Mouse (Mus musculus) right cerebral cortex, postnatal 14 days (tissue): Measurements from ENCODE around the gene Ankrd55.

ENCODE experiments used
- DNase-seq: peaks from one replicate; pipeline ENCODE4 v3.0.0; 2022

Gene Ankrd55

DNA sequence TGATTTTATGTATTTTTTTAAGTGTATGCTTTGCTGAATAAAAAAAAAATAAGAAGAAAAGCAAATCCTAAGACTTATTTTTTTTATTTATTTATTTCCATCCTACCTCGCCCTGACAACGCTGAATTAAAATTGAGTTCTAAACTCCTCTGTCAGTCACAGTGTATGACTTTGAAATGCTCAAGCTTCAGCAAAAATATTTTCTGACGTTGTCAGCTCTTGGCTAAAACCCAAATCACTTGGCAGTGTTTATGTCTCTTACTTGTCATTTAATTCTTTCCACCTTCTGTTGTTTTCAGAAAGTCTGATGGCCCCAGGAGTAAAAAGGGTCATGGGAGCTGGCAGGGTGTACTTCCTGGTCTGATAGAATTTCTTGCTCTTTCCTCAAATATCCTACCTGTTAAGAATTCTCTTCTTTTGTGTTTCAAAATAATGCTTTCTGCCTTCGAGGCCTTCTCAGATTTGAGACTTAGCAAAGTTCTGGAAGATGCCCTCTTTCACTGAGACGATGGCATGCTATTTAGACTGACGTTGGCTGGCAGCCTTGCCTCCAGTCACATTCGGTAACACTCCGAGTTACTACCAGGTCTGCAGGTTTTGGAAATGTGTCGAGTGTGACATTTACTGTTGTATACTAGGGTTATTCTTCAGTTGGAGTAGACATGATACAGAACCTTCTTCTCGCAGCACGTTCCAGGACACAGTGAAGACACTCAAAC, 95.8 kb downstream of the Ankrd55 start:
- no peak for DNase-seq

DNA sequence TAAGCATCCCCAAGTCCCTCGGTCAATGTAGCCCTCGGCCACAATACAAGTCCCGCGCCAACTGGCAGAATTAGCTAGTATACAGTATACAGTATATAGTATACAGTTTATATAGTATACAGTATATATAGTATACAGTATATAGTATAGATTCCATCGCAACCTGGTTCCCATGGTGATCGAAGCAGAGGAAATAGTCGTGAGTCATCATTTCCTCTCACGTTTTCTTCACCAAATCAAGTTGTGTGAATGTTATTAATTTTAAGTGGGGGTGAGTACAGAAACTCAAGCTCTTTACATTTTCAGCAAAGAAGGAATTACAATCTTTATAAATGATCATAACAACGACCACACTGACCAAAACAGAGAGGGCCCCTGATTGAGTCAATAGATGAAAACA, 96.8 kb downstream of the Ankrd55 start:
- no peak for DNase-seq

DNA sequence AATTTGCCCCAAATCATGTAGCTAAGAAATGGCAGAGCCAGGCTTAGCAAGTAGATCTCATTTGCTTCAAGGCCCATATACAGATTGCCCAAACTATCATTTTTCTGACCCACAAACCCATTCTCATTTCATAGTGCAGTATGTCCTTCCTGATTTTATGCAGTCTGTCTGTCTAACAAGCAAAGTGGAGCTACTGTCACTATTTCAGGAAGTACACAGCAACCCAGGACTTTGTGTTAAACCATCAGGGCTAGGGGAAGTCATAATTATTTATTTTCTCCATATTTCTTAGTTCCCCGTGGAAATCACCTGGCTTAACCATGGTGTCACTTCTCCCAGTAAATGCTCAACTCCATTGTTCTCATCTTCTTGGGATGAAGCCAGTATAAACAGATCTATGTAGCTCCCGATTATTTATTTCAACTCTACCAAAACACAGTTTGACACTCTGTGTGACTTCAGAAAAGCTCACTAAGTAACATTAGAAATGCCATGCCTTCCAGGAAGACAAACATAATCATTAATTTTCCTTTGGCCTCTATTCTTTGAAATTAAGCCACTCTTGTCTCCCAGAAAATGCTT, 98.3 kb downstream of the Ankrd55 start:
- no peak for DNase-seq

DNA sequence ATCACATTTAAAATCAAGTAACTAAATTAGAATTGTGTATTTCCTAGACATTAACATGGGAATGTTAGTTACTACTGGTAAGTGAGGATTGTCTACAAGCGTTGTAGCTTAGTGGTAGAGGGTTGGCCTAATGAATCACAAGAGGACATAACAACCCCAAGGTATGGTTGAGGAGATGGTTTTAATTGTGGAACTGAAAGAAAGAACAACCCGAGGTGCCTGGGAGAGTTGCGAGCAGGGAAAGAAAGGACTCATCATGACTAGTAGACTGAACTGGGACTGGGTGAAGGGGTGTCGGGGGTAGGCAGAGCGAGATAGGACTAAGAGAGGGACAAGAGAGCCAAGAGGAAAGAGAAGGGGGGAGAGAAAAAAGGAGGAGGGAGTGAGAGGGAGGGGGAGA, 99.0 kb downstream of the Ankrd55 start:
- no peak for DNase-seq

- DNase-seq: no peak
Observed at GRCm38 (mm10) chr13:112388176-112388575, 99.9 kb downstream of the Ankrd55 start.

DNA sequence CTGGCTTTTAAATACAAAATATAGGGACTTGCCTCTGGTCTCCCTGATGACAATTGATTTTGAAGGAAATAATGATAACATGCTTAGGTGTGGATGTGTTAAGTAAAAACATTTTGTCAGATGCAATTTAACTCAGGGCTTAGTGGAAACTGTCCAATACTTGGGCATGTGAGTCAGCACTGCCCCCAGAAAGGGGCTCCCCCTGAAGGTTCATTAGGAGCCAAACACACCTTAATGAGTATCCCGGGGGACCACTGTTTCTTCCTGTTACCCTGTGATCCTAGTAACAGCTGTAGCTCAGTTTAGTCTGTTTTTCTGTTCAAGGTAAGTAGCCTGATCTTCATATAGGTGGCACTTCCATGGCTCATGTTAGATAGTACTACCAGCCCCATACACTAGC, 102.0 kb downstream of the Ankrd55 start:
- DNase-seq: no peak

DNA sequence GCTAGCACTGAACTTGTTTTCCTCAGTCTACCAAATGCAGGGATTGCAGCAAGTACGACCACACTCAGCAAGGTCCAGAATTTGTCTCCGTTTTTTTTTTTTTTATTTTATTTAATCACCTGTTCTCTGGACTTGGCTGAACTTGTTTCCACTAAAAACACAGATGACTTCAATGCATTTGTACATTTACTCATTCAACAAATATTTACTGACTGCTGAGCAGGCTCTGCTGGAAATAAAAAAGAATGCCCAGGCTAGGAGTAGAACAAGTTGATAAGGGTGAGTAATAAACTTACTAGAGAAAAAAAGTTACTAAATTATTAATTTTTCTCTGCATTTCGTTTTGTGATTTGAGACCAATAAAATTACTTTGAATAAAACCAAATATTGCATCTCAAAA, 103.1 kb downstream of the Ankrd55 start:
- DNase-seq: no peak

- no peak for DNase-seq
Observed at GRCm38 (mm10) chr13:112393356-112393755, 105.1 kb downstream of the Ankrd55 start.

DNA sequence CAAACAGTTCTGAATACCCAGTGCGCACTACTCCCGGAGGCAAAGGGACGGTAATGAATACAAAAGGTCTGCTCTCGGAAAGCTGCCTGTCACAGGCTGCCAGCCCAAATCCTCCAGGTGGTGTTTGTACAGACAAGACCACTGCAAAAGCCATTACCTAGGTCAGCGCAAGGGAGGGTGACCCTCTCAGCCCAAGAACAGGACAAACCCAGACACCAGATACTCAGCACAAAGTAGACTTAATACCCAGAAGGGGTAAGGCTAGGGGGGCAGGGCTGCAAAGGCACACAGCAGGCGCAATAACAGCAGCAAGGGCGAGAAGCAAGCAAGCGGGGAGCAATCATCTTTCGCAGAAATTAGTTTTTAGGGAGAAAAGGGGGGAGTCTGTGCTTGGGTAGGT, 106.0 kb downstream of the Ankrd55 start:
- DNase-seq: no peak

DNA sequence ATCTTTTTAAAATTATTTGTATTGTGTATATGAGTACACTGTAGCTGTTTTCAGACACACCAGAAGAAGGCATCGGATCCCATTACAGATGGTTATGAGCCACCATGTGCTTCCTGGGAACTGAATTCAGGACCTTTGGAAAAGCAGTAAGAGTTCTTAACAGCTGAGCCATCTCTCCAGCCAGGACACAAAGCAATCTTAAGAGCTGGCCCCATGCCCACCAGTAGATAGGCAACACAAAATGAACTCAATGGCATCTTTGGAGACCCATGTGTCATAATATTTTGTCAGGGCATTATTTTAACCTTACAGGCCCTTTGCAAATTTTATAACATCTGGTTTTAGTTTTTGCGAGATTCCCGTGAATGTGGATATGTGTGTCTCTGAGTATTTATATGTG, 116.5 kb downstream of the Ankrd55 start:
- DNase-seq: no peak

DNA sequence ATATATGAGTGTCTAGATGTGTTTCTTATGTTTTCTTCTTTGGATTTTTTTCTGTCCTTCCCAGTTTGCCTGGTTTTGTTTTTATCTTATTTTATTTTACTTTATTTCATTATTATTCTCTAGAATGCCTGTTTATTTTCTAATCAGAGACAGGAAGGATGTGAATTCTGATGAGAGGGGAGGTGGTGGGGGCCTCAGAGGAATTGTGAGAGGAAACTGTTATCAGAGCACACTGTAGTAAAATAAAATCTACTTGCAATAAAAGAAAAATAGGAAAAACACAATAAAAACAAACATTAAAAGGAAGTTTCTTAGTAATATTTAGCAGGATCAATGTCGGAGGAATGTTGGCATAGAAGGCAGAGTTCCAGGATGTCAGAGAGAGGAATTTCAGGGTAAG, 116.9 kb downstream of the Ankrd55 start:
- no peak for DNase-seq

DNA sequence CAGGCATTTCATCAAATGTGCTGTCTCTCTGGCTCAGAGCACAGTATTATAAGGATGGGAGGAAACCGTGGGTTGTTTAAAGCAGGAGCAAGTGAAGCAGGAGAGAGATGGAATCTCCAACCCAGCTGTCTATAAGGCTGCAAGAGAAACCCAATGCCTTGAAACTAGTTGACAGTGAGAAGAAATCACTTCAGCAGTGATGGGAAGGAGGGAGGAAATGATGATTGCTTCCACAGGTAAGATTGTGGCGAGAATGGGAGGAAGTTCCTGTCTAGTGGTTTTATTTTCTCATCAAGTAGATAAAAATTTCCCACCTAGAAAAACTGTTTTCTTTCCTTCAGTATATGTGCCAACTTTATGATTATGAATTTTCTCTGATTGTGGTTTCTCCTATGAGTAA, 118.4 kb downstream of the Ankrd55 start:
- DNase-seq: no peak

DNA sequence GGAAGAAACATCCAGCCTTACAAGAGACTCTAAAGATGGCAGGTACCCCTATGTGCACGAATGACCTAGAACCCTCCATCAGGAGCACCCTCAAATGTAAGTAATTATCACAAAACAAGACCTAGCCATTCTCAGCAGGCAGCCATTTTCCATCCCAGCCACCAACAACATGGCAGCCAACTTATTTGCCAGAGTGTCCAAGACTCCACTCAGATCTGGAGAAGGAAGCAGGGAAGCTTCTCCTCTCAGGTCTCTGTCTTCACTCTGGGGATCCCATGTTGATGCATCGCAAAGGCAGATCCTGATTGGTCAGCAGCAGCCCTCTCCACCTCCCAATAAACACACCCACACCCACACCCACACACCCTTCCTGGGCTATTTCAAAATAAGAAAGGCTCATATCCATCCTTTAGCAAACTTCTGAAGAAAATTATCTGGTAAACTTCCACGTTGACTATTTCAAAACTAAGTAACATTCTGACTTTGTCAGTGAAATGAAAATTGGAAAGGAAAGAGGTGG, 119.0 kb downstream of the Ankrd55 start:
- no peak for DNase-seq

GRCm38 (mm10) chr13:112407776-112408490, 119.7 kb downstream of the Ankrd55 start:
- no peak for DNase-seq

DNA sequence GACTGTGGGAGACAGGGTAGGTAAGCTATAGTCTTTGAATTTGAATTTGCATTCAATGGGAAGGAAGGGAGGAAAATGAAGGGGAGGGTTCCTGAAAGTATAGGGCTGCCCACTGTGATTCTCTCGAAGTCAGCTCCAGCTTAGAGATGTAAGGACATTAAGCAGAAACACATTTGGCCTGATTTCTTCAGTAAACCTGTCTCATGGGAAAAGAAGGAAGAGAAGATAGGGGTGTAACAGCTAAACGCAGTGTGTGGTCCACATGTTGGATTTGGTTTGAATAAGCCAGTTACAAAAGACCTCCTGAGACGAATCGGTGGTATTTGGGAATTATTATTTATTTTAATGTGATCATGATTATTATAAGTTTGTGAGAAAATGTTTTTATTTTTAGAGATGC, 120.5 kb downstream of the Ankrd55 start:
- no peak for DNase-seq

- DNase-seq: no peak
Observed at GRCm38 (mm10) chr13:112409331-112409730, 121.1 kb downstream of the Ankrd55 start.

- no peak for DNase-seq
Observed at GRCm38 (mm10) chr13:112409851-112410250, 121.6 kb downstream of the Ankrd55 start.

DNA sequence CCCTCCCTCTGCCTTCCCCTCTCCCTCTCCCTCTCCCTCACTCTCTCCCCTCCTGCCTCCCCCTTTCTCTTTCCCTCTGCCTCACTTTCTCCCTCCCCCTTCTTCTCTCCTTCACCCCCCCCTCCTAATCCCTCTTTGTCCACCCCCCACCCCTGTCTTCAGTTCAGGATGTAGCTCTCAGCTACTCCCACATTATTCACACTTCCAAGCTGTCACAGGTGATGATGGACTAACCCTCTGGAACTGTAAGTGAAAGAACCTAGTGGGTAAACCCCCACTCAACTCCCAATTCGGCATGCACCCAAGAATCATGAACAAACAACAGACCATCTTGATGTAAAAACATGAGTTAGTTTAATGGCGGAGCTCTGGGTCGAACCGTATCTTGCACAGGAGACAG, 122.2 kb downstream of the Ankrd55 start:
- no peak for DNase-seq

DNA sequence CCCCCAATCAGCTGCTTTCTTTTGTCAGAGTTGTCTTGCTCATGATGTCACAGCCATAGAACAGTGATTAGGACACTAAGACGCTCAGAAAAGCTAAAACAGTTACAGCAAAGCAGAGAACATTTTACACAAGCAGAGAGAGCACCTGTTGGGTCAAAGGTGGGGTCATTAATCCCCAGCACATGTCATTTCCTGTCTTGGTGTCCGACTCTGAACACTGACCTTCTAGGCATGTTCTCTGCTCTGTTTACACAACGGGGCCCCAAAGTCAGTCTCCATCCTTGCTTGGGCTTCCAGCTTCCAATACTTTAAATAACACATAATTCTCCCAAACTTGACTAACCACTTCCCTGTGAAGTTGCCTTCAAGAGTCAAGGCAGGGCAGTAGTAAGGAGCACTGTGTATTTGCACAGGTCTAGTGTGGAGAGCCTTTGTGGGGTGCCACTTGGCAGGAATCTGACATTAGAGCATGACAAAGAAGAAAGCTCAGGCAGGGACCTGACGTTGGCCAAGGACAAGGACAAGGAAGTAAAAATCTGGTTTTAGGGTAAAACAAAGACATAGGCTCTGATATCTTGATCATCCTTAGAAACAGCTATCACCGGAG, 123.1 kb downstream of the Ankrd55 start:
- no peak for DNase-seq

DNA sequence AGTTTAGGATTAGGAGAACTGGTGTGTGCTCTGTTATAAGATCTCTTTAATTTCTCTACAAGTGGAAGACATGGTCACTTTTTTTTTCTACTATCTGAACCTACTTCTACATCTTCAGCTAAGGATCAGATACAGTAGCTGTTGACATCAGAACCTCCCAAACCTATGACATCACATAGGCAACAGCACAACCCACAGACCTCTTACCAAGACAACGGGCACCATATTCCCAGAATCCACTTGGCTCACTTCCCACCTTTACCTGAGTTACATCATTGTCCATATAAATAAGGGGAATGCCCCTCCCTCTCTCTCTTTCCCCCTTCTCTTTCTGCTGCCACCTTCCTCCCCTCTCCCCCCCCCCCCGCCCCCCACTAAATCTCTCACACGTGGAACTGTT, 124.0 kb downstream of the Ankrd55 start:
- DNase-seq: no peak

GRCm38 (mm10) chr13:112412824-112413223, 124.6 kb downstream of the Ankrd55 start:
- no peak for DNase-seq

DNA sequence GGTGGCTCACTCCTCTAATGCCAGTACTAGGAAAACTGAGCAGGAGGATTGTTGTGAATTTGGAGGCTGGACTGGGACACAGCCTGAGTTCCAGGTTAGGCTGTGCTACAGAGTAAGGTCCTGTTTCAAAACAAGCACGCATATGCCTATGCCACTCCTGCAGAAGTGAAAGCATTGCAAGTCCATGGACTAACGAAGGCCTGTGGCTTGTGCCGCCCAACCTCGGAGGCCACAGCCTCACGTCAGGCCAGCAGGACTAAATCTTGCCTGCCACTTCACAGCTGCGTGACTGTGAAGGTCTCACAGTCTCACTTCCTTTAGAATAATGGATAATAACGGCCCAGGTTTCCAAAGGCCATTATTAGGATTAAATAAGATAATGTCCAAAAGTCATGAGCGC, 125.4 kb downstream of the Ankrd55 start:
- DNase-seq: no peak

DNA sequence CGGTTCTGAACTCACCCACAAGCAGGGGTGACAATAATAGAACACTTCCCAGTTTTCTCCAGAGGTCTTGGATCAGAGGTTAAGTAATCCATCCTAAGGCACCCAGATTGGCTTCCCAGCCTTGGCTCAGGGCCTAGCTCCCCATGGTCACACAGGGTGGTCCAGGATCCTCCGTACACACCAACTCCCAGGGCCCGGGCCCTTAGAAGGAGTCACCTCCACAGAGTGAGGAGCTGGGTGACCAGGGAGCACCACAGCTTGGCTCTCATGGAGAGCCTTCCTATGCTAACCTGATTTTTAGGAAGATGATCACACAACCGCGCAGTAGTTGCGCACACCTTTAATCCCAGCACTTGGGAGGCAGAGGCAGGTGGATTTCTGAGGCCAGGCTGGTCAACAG, 127.6 kb downstream of the Ankrd55 start:
- no peak for DNase-seq
